Mouse (Mus musculus): Measurements from ENCODE around the gene Tmem258. TPM values are rescaled to one million over a fixed set of nuclear protein-coding genes. Genes with fewer than 3 reads are reported as not detected.

The Tmem258 gene
- polyA plus RNA-seq, 1 experiment from 2014 or later, result 311 TPM

- H3K27me3 ChIP-seq (replicated peaks; ENCODE audit: control insufficient read depth, insufficient read depth, low read length), result peaks cover 4% of the 10 kb centered on the region
These were observed 36.3 kb downstream of the Tmem258 start for GRCm38 (mm10) chr19:10239975-10240653.

GRCm38 (mm10) chr19:10240654-10241305 lies 37.0 kb downstream of the Tmem258 start, which contains the start of gene Myrf:
Myrf (minus strand) TSS chr19:10240748.
- H3K27ac ChIP-seq (ENCODE audit: low read depth, low read length), result no peak within 1 kb of the TSS
- no peaks in the 10 kb centered on the region for H3K9me3 ChIP-seq (ENCODE audit: control insufficient read depth, low read length)
- H3K36me3 ChIP-seq (ENCODE audit: control insufficient read depth, insufficient read depth, low read length), result no peaks in the 10 kb centered on the region
- peak within 1 kb of the TSS; percentile 61 for H3K9ac ChIP-seq (ENCODE audit: low read depth, low read length)
- ATAC-seq, result peak; percentile 64
- H3K4me2 ChIP-seq (ENCODE audit: low read length), result peak within 1 kb of the TSS; percentile 79
- peak within 1 kb of the TSS; percentile 47 for H3K4me3 ChIP-seq (ENCODE audit: low read length)
- no peaks in the 10 kb centered on the region; the same call in 1 of the 2 replicates for H3K4me1 ChIP-seq (ENCODE audit: control insufficient read depth, insufficient read depth, low read depth, low read length)
- H3K27me3 ChIP-seq (replicated peaks; ENCODE audit: control insufficient read depth, insufficient read depth, low read length), result peaks cover 4% of the 10 kb centered on the region
- WGBS, result 10% methylated on average over 39 of the region's 43 CpGs

More at GRCm38 (mm10) chr19:10239975-10240653, 36.3 kb downstream of the Tmem258 start:
- no peaks in the 10 kb centered on the region; the same call in 1 of the 2 replicates for H3K4me1 ChIP-seq (ENCODE audit: control insufficient read depth, insufficient read depth, low read depth, low read length)
- peak overlapping the region; percentile 79 for H3K4me2 ChIP-seq (ENCODE audit: low read length)
- H3K27ac ChIP-seq (ENCODE audit: low read depth, low read length), result no peak overlapping the region
- no peaks in the 10 kb centered on the region for H3K9me3 ChIP-seq (ENCODE audit: control insufficient read depth, low read length)
- H3K36me3 ChIP-seq (ENCODE audit: control insufficient read depth, insufficient read depth, low read length), result no peaks in the 10 kb centered on the region
- peak; percentile 21 for ATAC-seq
- peak overlapping the region; percentile 61 for H3K9ac ChIP-seq (ENCODE audit: low read depth, low read length)
- 3% methylated on average over 25 of the region's 26 CpGs for WGBS
- peak overlapping the region; percentile 47 for H3K4me3 ChIP-seq (ENCODE audit: low read length)

GRCm38 (mm10) chr19:10242916-10243315 lies 39.1 kb downstream of the Tmem258 start:
- Histone ChIP-seq H3K4me3 (ENCODE audit: low read length) (no peak overlapping the region), H3K27ac (ENCODE audit: low read depth, low read length) (no peak overlapping the region), H3K27me3 (replicated peaks; ENCODE audit: control insufficient read depth, insufficient read depth, low read length) (peaks cover 4% of the 10 kb centered on the region), H3K36me3 (ENCODE audit: control insufficient read depth, insufficient read depth, low read length) (0 out of 2 replicates have a peak, but pooled peaks cover 5% of the 10 kb centered on the region), H3K4me2 (ENCODE audit: low read length) (no peak overlapping the region), H3K4me1 (ENCODE audit: control insufficient read depth, insufficient read depth, low read depth, low read length) (no peaks in the 10 kb centered on the region; the same call in 1 of the 2 replicates), H3K9ac (ENCODE audit: low read depth, low read length) (no peak overlapping the region), H3K9me3 (ENCODE audit: control insufficient read depth, low read length) (no peaks in the 10 kb centered on the region)
- ATAC-seq, result no peak
- WGBS, result 2% methylated on average over 8 of the region's 8 CpGs

- 13% methylated on average over 2 of the region's 3 CpGs for whole genome bisulfite sequencing
- ATAC-seq, result no peak
- H3K27me3 ChIP-seq (replicated peaks; ENCODE audit: control insufficient read depth, insufficient read depth, low read length), result peaks cover 4% of the 10 kb centered on the region
- no peak overlapping the region for H3K27ac ChIP-seq (ENCODE audit: low read depth, low read length)
- H3K36me3 ChIP-seq (ENCODE audit: control insufficient read depth, insufficient read depth, low read length), result 0 out of 2 replicates have a peak, but pooled peaks cover 5% of the 10 kb centered on the region
- no peak overlapping the region for H3K4me3 ChIP-seq (ENCODE audit: low read length)
- H3K4me2 ChIP-seq (ENCODE audit: low read length), result no peak overlapping the region
- no peaks in the 10 kb centered on the region; the same call in 1 of the 2 replicates for H3K4me1 ChIP-seq (ENCODE audit: control insufficient read depth, insufficient read depth, low read depth, low read length)
- no peaks in the 10 kb centered on the region for H3K9me3 ChIP-seq (ENCODE audit: control insufficient read depth, low read length)
- H3K9ac ChIP-seq (ENCODE audit: low read depth, low read length), result no peak overlapping the region
These were observed 40.4 kb downstream of the Tmem258 start for GRCm38 (mm10) chr19:10244183-10244582.

GRCm38 (mm10) chr19:10247165-10247564 lies 43.4 kb downstream of the Tmem258 start:
- Histone ChIP-seq H3K9me3 (ENCODE audit: control insufficient read depth, low read length) (no peaks in the 10 kb centered on the region), H3K4me2 (ENCODE audit: low read length) (no peak overlapping the region), H3K27ac (ENCODE audit: low read depth, low read length) (no peak overlapping the region), H3K36me3 (ENCODE audit: control insufficient read depth, insufficient read depth, low read length) (peaks cover 17% of the 10 kb centered on the region), H3K9ac (ENCODE audit: low read depth, low read length) (no peak overlapping the region), H3K27me3 (replicated peaks; ENCODE audit: control insufficient read depth, insufficient read depth, low read length) (no peaks in the 10 kb centered on the region), H3K4me3 (ENCODE audit: low read length) (no peak overlapping the region), H3K4me1 (ENCODE audit: control insufficient read depth, insufficient read depth, low read depth, low read length) (no peaks in the 10 kb centered on the region)
- WGBS, result 31% methylated on average over 6 of the region's 6 CpGs
- no peak for ATAC-seq

- ATAC-seq, result no peak
These were observed 44.3 kb downstream of the Tmem258 start for GRCm38 (mm10) chr19:10248128-10248527.

More at GRCm38 (mm10) chr19:10248128-10248527, 44.3 kb downstream of the Tmem258 start:
- H3K9ac ChIP-seq (ENCODE audit: low read depth, low read length), result no peak overlapping the region
- H3K27me3 ChIP-seq (replicated peaks; ENCODE audit: control insufficient read depth, insufficient read depth, low read length), result no peaks in the 10 kb centered on the region
- 60% methylated on average over 20 of the region's 20 CpGs for WGBS
- no peak overlapping the region for H3K27ac ChIP-seq (ENCODE audit: low read depth, low read length)
- H3K4me2 ChIP-seq (ENCODE audit: low read length), result no peak overlapping the region
- no peak overlapping the region for H3K4me3 ChIP-seq (ENCODE audit: low read length)
- peaks cover 17% of the 10 kb centered on the region for H3K36me3 ChIP-seq (ENCODE audit: control insufficient read depth, insufficient read depth, low read length)
- no peaks in the 10 kb centered on the region for H3K4me1 ChIP-seq (ENCODE audit: control insufficient read depth, insufficient read depth, low read depth, low read length)
- H3K9me3 ChIP-seq (ENCODE audit: control insufficient read depth, low read length), result no peaks in the 10 kb centered on the region

Small RNA genes within 50 kb of the gene (microRNA-seq; reads per million reads assigned to microRNA genes)
- 0.83 reads per million for gene Mir6993

Other genes with a start within 250 kb of the Tmem258 start
- gene Fth1, start 223.4 kb upstream of the Tmem258 start, polyA plus RNA-seq (2015; fragmentation: Nextera tagmentation; extraction: Ambion mirVana), result 1,751 and 1,961 TPM in 2 replicates
- 2.5 and 3.2 TPM in 2 replicates for gene Best1, start 202.4 kb upstream of the Tmem258 start, polyA plus RNA-seq (2015; fragmentation: Nextera tagmentation; extraction: Ambion mirVana)
- gene Rab3il1, start 202.3 kb upstream of the Tmem258 start, polyA plus RNA-seq (2015; fragmentation: Nextera tagmentation; extraction: Ambion mirVana), result 22.1 and 25.6 TPM in 2 replicates
- gene Fads3, start 162.4 kb upstream of the Tmem258 start, polyA plus RNA-seq (2015; fragmentation: Nextera tagmentation; extraction: Ambion mirVana), result 39.7 and 42.1 TPM in 2 replicates
- 236 and 253 TPM in 2 replicates for gene Fads2, start 102.3 kb upstream of the Tmem258 start, polyA plus RNA-seq (2015; fragmentation: Nextera tagmentation; extraction: Ambion mirVana)
- gene Fads1, start 21.1 kb upstream of the Tmem258 start, polyA plus RNA-seq (2015; fragmentation: Nextera tagmentation; extraction: Ambion mirVana), result 169 and 177 TPM in 2 replicates
- gene Fen1, start 155 bp downstream of the Tmem258 start, polyA plus RNA-seq (2015; fragmentation: Nextera tagmentation; extraction: Ambion mirVana), result 27.6 and 29.4 TPM in 2 replicates
- gene Myrf, start 36.7 kb downstream of the Tmem258 start, polyA plus RNA-seq (2015; fragmentation: Nextera tagmentation; extraction: Ambion mirVana), result 0.95 and 1.1 TPM in 2 replicates
- 11.5 and 14.3 TPM in 2 replicates for gene Dagla, start 100.9 kb downstream of the Tmem258 start, polyA plus RNA-seq (2015; fragmentation: Nextera tagmentation; extraction: Ambion mirVana)
- gene Syt7, start 185.1 kb downstream of the Tmem258 start, polyA plus RNA-seq (2015; fragmentation: Nextera tagmentation; extraction: Ambion mirVana), result 8.8 and 10.3 TPM in 2 replicates